Mouse (Mus musculus): ENCODE data around the gene Adprhl1.

DNA sequence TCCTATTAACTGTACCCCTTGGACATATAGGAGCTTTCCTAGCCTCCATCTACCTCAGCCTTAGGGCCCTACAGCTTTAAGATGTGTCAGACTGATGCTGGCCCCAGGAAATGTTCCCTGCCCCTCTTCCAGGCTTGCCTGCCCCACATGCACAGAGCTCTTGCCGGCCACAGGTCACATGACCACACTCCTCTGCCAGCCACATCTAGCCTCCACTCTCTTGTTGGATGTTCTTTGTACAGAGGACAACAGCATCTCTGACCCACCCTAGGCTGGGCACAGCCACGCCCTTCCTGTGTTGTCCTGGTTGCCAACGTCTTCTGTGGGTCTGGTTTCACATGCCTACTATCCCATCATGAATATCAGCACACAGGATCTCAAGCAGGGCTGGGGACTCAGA is 26.8 kb downstream of the Adprhl1 start:
- TF ChIP-seq POLR2A (IDR thresholded peaks at IDR 0.05; ENCODE audit: extremely low read depth, insufficient read depth, low read length) = no peak
- no peak for TF ChIP-seq CTCF (IDR thresholded peaks at IDR 0.05; ENCODE audit: extremely low read depth, insufficient read depth, low read length)

Measured in cortical plate, adult 2 months (tissue).